9 mouse cellular contexts compared by ENCODE assay signal in genomic region chr9:118476211-118476765, GRCm38 (mm10). TPM values are rescaled to one million over a fixed set of nuclear protein-coding genes. Genes with fewer than 3 reads are reported as not detected.
DNase-seq lines count a peak whose midpoint lies in the region; ATAC-seq lines count a peak whose summit lies in the region.
"Had no signal": no experiment of that assay in that cellular context is flagged by ENCODE, and none has a peak within 500 bp of the region (broad histone marks: within the 10 kb centered on the region; RNA-seq: fewer than 3 reads in every experiment).

No protein-coding gene starts in this region.

- H3K27me3 ChIP-seq in heart, embryonic 12.5 days (replicated peaks), result peaks cover 74% of the 10 kb centered on the region
- peaks cover 49% of the 10 kb centered on the region for H3K27me3 ChIP-seq in forebrain, embryonic 15.5 days
- peaks cover 95% of the 10 kb centered on the region for H3K27me3 ChIP-seq in midbrain, embryonic 13.5 days

- no peak overlapping the region for H3K9ac ChIP-seq in heart, embryonic 12.5 days
- H3K9ac ChIP-seq in forebrain, embryonic 15.5 days (replicated peaks), result no peak overlapping the region
- no peak overlapping the region for H3K9ac ChIP-seq in midbrain, embryonic 13.5 days (replicated peaks)

- WGBS in heart, embryonic 12.5 days, result 2% methylated on average over 22 of the region's 22 CpGs
- under 1% methylated on average over 22 of the region's 22 CpGs for WGBS in forebrain, embryonic 15.5 days
- under 1% methylated on average over 22 of the region's 22 CpGs for WGBS in midbrain, embryonic 13.5 days

- no peaks in the 10 kb centered on the region for H3K9me3 ChIP-seq in heart, embryonic 12.5 days (replicated peaks)
- H3K9me3 ChIP-seq in forebrain, embryonic 15.5 days, result no peaks in the 10 kb centered on the region
- no peaks in the 10 kb centered on the region for H3K9me3 ChIP-seq in midbrain, embryonic 13.5 days

- H3K4me1 ChIP-seq in heart, embryonic 12.5 days (replicated peaks), result peaks cover 30% of the 10 kb centered on the region
- peaks cover 37% of the 10 kb centered on the region for H3K4me1 ChIP-seq in forebrain, embryonic 15.5 days
- peaks cover 32% of the 10 kb centered on the region for H3K4me1 ChIP-seq in midbrain, embryonic 13.5 days (replicated peaks)

- DNase-seq in heart, postnatal 14 days, result no peak
- DNase-seq in R1 (ENCODE audit: low read depth, low spot score), result peak; percentile 35
- no peak for DNase-seq in left cerebral cortex, postnatal 36 days (ENCODE audit: low spot score in 2 of 2)
- DNase-seq: layer of hippocampus, adult 9-11 months had no signal

- ATAC-seq in heart, embryonic 12.5 days (ENCODE audit: insufficient number of reproducible peaks, low FRiP score), result no peak
- ATAC-seq in forebrain, embryonic 15.5 days (replicated peaks), result peak; percentile 79
- no peak for ATAC-seq in midbrain, embryonic 13.5 days
- no peak for ATAC-seq in megakaryocyte progenitor cell, adult 5-6 weeks (replicated peaks; ENCODE audit: poor library complexity)
- ATAC-seq in activated CD4-positive, CD25-positive, alpha-beta regulatory T cell, adult 4 months, result no peak

- peak overlapping the region; percentile 52 for H3K4me3 ChIP-seq in heart, embryonic 12.5 days
- peak overlapping the region; percentile 43 for H3K4me3 ChIP-seq in forebrain, embryonic 15.5 days
- peak overlapping the region; percentile 38; the same call in 1 of the 2 replicates for H3K4me3 ChIP-seq in midbrain, embryonic 13.5 days (replicated peaks)

- H3K4me2 ChIP-seq in heart, embryonic 12.5 days, result peak overlapping the region; percentile 84
- H3K4me2 ChIP-seq in forebrain, embryonic 15.5 days (replicated peaks), result peak overlapping the region; percentile 51
- peak overlapping the region; percentile 54 for H3K4me2 ChIP-seq in midbrain, embryonic 13.5 days (replicated peaks)

- no peak overlapping the region for H3K27ac ChIP-seq in heart, embryonic 12.5 days (ENCODE audit: poor library complexity, severe bottlenecking)
- H3K27ac ChIP-seq in forebrain, embryonic 15.5 days (replicated peaks), result peak overlapping the region; percentile 70
- no peak overlapping the region for H3K27ac ChIP-seq in midbrain, embryonic 13.5 days

- intact Hi-C loops in heart, postnatal 14 days (cut with DNase I), result no loop called here
- intact Hi-C loops in left cerebral cortex, postnatal 36 days (cut with DNase I), result no loop called here

- H3K36me3 ChIP-seq in heart, embryonic 12.5 days, result no peaks in the 10 kb centered on the region
- H3K36me3 ChIP-seq in forebrain, embryonic 15.5 days, result no peaks in the 10 kb centered on the region
- no peaks in the 10 kb centered on the region for H3K36me3 ChIP-seq in midbrain, embryonic 13.5 days

RNA-seq across cellular contexts. Expression of gene Eomes, which starts 1.7 kb away (rescaled TPM):
- polyA plus RNA-seq in heart, embryonic 12.5 days (2016; fragmentation: Nextera tagmentation; extraction: Ambion mirVana), result 0.08 and 0.11 TPM in 2 replicates
- not detected for total RNA-seq in heart, postnatal 14 days (2021)
- polyA plus RNA-seq in forebrain, embryonic 15.5 days (2015; fragmentation: Nextera tagmentation; extraction: Ambion mirVana), result 28.3 and 33.9 TPM in 2 replicates
- polyA plus RNA-seq in midbrain, embryonic 13.5 days (2015; fragmentation: Nextera tagmentation; extraction: Ambion mirVana), result 0.68 and 2.6 TPM in 2 replicates
- not detected in 2 replicates for total RNA-seq in megakaryocyte progenitor cell, adult 5-6 weeks (2015)
- not detected in 2 replicates for total RNA-seq in megakaryocyte progenitor cell, adult 5-6 weeks (2017)
- polyA plus RNA-seq in activated CD4-positive, CD25-positive, alpha-beta regulatory T cell, adult 4 months (2017; shearing (Covaris generic)), result under 1 TPM in 1 of 2 experiments, not detected in 1; 0.40 TPM
- under 1 TPM in 1 of 2 experiments, not detected in 1; 0.32 TPM for total RNA-seq in left cerebral cortex, postnatal 36 days (2021)

RNA-seq across cellular contexts. Expression of gene Golga4, which starts 29.8 kb away (rescaled TPM):
- polyA plus RNA-seq in heart, embryonic 12.5 days (2016; fragmentation: Nextera tagmentation; extraction: Ambion mirVana), result 74.8 and 75.5 TPM in 2 replicates
- total RNA-seq in heart, postnatal 14 days (2021), result 100 to 1,000 TPM; 180 to 187 TPM
- polyA plus RNA-seq in forebrain, embryonic 15.5 days (2015; fragmentation: Nextera tagmentation; extraction: Ambion mirVana), result 53.4 and 59.3 TPM in 2 replicates
- polyA plus RNA-seq in midbrain, embryonic 13.5 days (2015; fragmentation: Nextera tagmentation; extraction: Ambion mirVana), result 52.6 and 56.5 TPM in 2 replicates
- 24.0 and 40.8 TPM in 2 replicates for total RNA-seq in megakaryocyte progenitor cell, adult 5-6 weeks (2015)
- total RNA-seq in megakaryocyte progenitor cell, adult 5-6 weeks (2017), result 68.4 and 88.5 TPM in 2 replicates
- 10 to 100 TPM; 24.6 to 24.9 TPM for polyA plus RNA-seq in activated CD4-positive, CD25-positive, alpha-beta regulatory T cell, adult 4 months (2017; shearing (Covaris generic))
- total RNA-seq in left cerebral cortex, postnatal 36 days (2021), result 100 to 1,000 TPM in 1 of 2 experiments, 10 to 100 TPM in 1; 84.1 to 116 TPM
